Mouse (Mus musculus): Measurements from ENCODE around the gene Sbf2. TPM values are rescaled to one million over a fixed set of nuclear protein-coding genes. Genes with fewer than 3 reads are reported as not detected.
"Not testable (repeated sequence)": the region's sequence is repeated elsewhere in the genome, so short reads cannot be mapped to it uniquely, and the experiment has no call there.

The Sbf2 gene
- polyA plus RNA-seq, 1 experiment from 2014 or later = 35.1 TPM

GRCm38 (mm10) chr7:110646611-110647407 lies 32.1 kb upstream of the Sbf2 start:
- WGBS = 88% methylated on average over 8 of the region's 8 CpGs
- Histone ChIP-seq H3K27me3 (no peaks in the 10 kb centered on the region), H3K9ac (replicated peaks) (no peak overlapping the region), H3K4me1 (replicated peaks) (peaks cover 13% of the 10 kb centered on the region; the same call in 1 of the 2 replicates), H3K27ac (no peak overlapping the region), H3K4me3 (replicated peaks) (no peak overlapping the region), H3K9me3 (0 out of 2 replicates have a peak, but pooled peaks cover 8% of the 10 kb centered on the region), H3K36me3 (no peaks in the 10 kb centered on the region), H3K4me2 (no peak overlapping the region)
- ATAC-seq (ENCODE audit: insufficient number of reproducible peaks, insufficient read depth, low FRiP score, low TSS enrichment, low read depth) = no peak

DNA sequence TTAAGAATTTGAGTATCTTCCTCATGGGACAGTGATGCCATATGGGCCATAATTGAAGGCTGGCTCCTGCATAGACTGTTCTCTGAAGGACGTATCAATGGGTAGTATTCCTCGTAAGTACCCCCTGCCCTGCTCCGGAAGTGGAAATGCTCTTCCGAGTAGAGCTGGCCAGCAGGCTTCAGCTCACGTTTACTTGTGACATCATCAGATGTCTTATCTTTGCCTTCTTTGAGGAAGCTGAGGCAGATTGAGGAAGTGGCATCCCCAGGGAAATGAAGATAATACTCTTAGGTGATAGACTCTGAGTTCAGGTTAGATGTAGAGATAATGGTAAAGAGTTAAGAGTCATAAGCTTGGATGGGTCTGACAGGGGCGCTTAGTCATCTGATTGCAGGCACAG lies 31.1 kb upstream of the Sbf2 start:
- H3K4me1 ChIP-seq (replicated peaks) = peaks cover 13% of the 10 kb centered on the region; the same call in 1 of the 2 replicates
- no peaks in the 10 kb centered on the region for H3K27me3 ChIP-seq
- WGBS = 84% methylated on average over 6 of the region's 6 CpGs
- no peak; the same call in 1 of the 2 replicates for ATAC-seq (ENCODE audit: insufficient number of reproducible peaks, insufficient read depth, low FRiP score, low TSS enrichment, low read depth)
- H3K4me2 ChIP-seq = no peak overlapping the region
- H3K36me3 ChIP-seq = no peaks in the 10 kb centered on the region
- no peak overlapping the region for H3K4me3 ChIP-seq (replicated peaks)
- no peak overlapping the region for H3K27ac ChIP-seq
- 0 out of 2 replicates have a peak, but pooled peaks cover 8% of the 10 kb centered on the region for H3K9me3 ChIP-seq
- H3K9ac ChIP-seq (replicated peaks) = no peak overlapping the region

DNA sequence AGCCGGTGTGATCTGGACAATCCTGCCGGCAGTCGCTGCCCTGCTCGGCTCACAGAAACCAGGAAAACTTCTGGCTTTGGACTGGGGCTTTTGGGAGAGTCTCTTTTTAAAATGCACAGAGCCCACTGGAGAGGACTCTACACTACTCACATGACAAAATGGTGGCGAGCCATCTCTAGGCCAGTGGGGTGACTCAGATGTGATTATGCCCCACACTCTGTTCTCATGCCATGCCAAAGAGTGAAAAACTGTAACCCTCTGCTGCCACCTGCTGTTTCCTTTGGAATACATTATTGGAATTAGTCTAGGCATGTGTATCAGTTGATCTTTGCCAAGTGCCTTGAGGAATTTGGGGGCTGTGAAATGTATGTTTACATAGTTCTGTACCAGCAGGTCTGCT lies 30.6 kb upstream of the Sbf2 start:
- Histone ChIP-seq H3K9ac (replicated peaks) (no peak overlapping the region), H3K4me2 (no peak overlapping the region), H3K27me3 (no peaks in the 10 kb centered on the region), H3K27ac (no peak overlapping the region), H3K9me3 (0 out of 2 replicates have a peak, but pooled peaks cover 8% of the 10 kb centered on the region), H3K36me3 (no peaks in the 10 kb centered on the region), H3K4me1 (replicated peaks) (peaks cover 13% of the 10 kb centered on the region; the same call in 1 of the 2 replicates), H3K4me3 (replicated peaks) (no peak overlapping the region)
- WGBS = 80% methylated on average over 5 of the region's 5 CpGs
- no peak for ATAC-seq (ENCODE audit: insufficient number of reproducible peaks, insufficient read depth, low FRiP score, low TSS enrichment, low read depth)

DNA sequence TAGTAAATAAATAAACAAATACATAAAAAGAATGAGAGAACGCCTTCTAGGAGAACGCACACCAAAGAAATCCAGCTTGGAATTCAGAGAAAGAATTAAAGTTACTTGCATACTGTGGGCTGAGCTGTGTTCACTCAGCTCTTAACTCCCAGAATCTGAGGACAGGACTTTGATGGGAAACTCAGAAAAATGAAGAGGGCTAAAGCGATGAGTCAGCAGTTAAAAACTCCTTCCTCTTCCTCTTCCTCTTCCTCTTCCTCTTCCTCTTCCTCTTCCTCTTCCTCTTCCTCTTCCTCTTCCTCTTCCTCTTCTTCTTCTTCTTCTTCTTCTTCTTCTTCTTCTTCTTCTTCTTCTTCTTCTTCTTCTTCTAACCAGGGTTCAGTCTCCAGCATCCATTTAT lies 25.2 kb upstream of the Sbf2 start:
- H3K4me2 ChIP-seq; H3K9me3 ChIP-seq; H3K27me3 ChIP-seq; ATAC-seq (ENCODE audit: insufficient number of reproducible peaks, insufficient read depth, low FRiP score, low TSS enrichment, low read depth); H3K36me3 ChIP-seq; H3K4me3 ChIP-seq (replicated peaks); H3K27ac ChIP-seq; H3K9ac ChIP-seq (replicated peaks): not testable (repeated sequence)
- 88% methylated on average over 3 of the region's 3 CpGs for WGBS
- peaks cover 13% of the 10 kb centered on the region; the same call in 1 of the 2 replicates for H3K4me1 ChIP-seq (replicated peaks)

GRCm38 (mm10) chr7:110639291-110639915 lies 24.7 kb upstream of the Sbf2 start:
- ATAC-seq (ENCODE audit: insufficient number of reproducible peaks, insufficient read depth, low FRiP score, low TSS enrichment, low read depth) = no peak
- H3K36me3 ChIP-seq = no peaks in the 10 kb centered on the region
- H3K4me3 ChIP-seq (replicated peaks) = no peak overlapping the region
- peaks cover 13% of the 10 kb centered on the region; the same call in 1 of the 2 replicates for H3K4me1 ChIP-seq (replicated peaks)
- no peaks in the 10 kb centered on the region for H3K9me3 ChIP-seq
- H3K27me3 ChIP-seq = no peaks in the 10 kb centered on the region
- no peak overlapping the region for H3K27ac ChIP-seq
- no peak overlapping the region for H3K4me2 ChIP-seq
- WGBS = 80% methylated on average over 11 of the region's 11 CpGs
- H3K9ac ChIP-seq (replicated peaks) = no peak overlapping the region

GRCm38 (mm10) chr7:110638305-110639110 lies 23.8 kb upstream of the Sbf2 start:
- no peaks in the 10 kb centered on the region for H3K27me3 ChIP-seq
- H3K27ac ChIP-seq = no peak overlapping the region
- WGBS = 67% methylated on average over 17 of the region's 17 CpGs
- no peaks in the 10 kb centered on the region for H3K9me3 ChIP-seq
- no peak overlapping the region for H3K4me2 ChIP-seq
- no peak overlapping the region for H3K4me3 ChIP-seq (replicated peaks)
- peaks cover 13% of the 10 kb centered on the region; the same call in 1 of the 2 replicates for H3K4me1 ChIP-seq (replicated peaks)
- no peak for ATAC-seq (ENCODE audit: insufficient number of reproducible peaks, insufficient read depth, low FRiP score, low TSS enrichment, low read depth)
- no peaks in the 10 kb centered on the region for H3K36me3 ChIP-seq
- H3K9ac ChIP-seq (replicated peaks) = 0 out of 2 replicates have a peak overlapping the region, but pooled peaks have one; percentile 12

GRCm38 (mm10) chr7:110636559-110636958 lies 21.8 kb upstream of the Sbf2 start:
- H3K9ac ChIP-seq (replicated peaks) = no peak overlapping the region
- 44% methylated on average over 1 of the region's 1 CpGs for WGBS
- no peaks in the 10 kb centered on the region; the same call in 1 of the 2 replicates for H3K27me3 ChIP-seq

DNA sequence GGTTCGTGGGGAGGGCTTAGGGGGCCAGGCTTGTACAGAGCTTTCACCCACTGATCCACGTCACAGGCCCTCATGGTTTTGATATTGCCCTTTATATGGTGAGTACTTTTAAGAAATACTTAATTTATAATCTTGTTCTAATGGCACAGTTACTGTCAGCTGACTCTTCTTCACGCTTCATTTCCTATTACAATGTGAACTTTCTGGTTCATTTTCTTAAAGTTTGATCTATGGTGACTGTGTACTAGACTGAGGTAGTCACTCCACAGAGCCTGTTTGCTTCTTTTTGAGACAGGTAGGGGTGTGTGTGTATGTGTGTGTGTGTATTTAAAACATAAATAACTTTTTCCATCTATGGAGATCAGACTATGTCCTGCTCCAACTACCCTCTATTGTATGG lies 21.2 kb upstream of the Sbf2 start:
- Histone ChIP-seq H3K4me2 (no peak overlapping the region), H3K4me1 (replicated peaks) (peaks cover 4% of the 10 kb centered on the region; the same call in 1 of the 2 replicates), H3K27me3 (peaks cover 4% of the 10 kb centered on the region), H3K36me3 (no peaks in the 10 kb centered on the region), H3K9me3 (no peaks in the 10 kb centered on the region), H3K9ac (replicated peaks) (no peak overlapping the region), H3K4me3 (replicated peaks) (no peak overlapping the region), H3K27ac (no peak overlapping the region)
- WGBS = 64% methylated on average over 3 of the region's 3 CpGs
- ATAC-seq (ENCODE audit: insufficient number of reproducible peaks, insufficient read depth, low FRiP score, low TSS enrichment, low read depth) = no peak

More at GRCm38 (mm10) chr7:110636559-110636958, 21.8 kb upstream of the Sbf2 start:
- H3K36me3 ChIP-seq = no peaks in the 10 kb centered on the region
- no peaks in the 10 kb centered on the region for H3K9me3 ChIP-seq
- no peaks in the 10 kb centered on the region for H3K4me1 ChIP-seq (replicated peaks)
- H3K27ac ChIP-seq = no peak overlapping the region
- H3K4me2 ChIP-seq = no peak overlapping the region
- ATAC-seq (ENCODE audit: insufficient number of reproducible peaks, insufficient read depth, low FRiP score, low TSS enrichment, low read depth) = no peak
- H3K4me3 ChIP-seq (replicated peaks) = no peak overlapping the region

DNA sequence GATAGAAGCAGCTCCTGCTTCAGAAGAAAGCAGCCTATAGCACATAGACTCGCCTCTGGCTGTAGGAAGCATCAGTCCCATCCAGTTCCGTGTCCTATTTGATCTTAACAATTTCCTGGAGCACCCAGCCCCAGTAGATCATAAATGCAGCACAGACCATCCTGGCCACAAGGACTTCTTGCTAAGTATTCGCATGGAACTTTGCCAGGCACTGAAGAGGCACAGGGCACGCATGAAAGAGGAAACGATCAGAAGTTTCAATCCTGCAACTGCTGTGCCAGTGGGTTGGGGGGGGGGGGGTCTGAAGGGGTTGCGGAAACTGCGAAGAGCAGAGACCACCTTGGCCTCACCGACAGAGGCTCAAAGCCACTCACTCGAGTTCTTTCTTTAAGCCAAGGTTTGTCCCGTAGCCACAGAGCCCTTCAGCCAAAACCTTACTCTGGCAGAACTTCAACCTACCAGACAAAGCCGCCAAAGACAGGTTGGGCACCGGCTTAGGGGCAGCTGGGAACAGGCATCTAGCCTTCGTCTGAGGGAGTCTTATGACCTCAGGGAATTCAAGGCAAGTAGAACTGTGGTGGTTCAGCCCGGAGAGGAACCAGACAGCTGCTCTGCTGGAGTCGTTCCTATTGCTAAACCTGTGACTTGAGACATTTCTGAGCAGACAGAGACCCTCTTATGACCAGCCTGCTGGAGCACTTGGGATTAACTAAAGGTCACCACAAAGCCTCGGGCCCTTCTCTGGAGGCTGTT lies 16.6 kb upstream of the Sbf2 start:
- Histone ChIP-seq H3K9me3 (no peaks in the 10 kb centered on the region), H3K27me3 (peaks cover 49% of the 10 kb centered on the region), H3K27ac (no peak overlapping the region), H3K9ac (replicated peaks) (no peak overlapping the region), H3K36me3 (no peaks in the 10 kb centered on the region), H3K4me3 (replicated peaks) (no peak overlapping the region), H3K4me2 (no peak overlapping the region), H3K4me1 (replicated peaks) (peaks cover 37% of the 10 kb centered on the region)
- WGBS = 77% methylated on average over 16 of the region's 16 CpGs
- no peak for ATAC-seq (ENCODE audit: insufficient number of reproducible peaks, insufficient read depth, low FRiP score, low TSS enrichment, low read depth)

- Histone ChIP-seq H3K36me3 (no peaks in the 10 kb centered on the region), H3K4me2 (peak overlapping the region; percentile 77), H3K27me3 (peaks cover 61% of the 10 kb centered on the region), H3K4me1 (replicated peaks) (peaks cover 46% of the 10 kb centered on the region), H3K9me3 (no peaks in the 10 kb centered on the region), H3K27ac (no peak overlapping the region), H3K4me3 (replicated peaks) (peak overlapping the region; percentile 44), H3K9ac (replicated peaks) (peak overlapping the region; percentile 58)
- peak; percentile 78; the same call in 1 of the 2 replicates for ATAC-seq (ENCODE audit: insufficient number of reproducible peaks, insufficient read depth, low FRiP score, low TSS enrichment, low read depth)
- WGBS = 2% methylated on average over 36 of the region's 36 CpGs
Observed at GRCm38 (mm10) chr7:110629892-110630666, 15.4 kb upstream of the Sbf2 start.

Data from limb, embryonic 12.5 days (tissue).